Mouse (Mus musculus): ENCODE data around the gene Lrrc28. TPM values are rescaled to one million over a fixed set of nuclear protein-coding genes. Genes with fewer than 3 reads are reported as not detected.

The Lrrc28 gene
- polyA plus RNA-seq, 2 experiments: 22.1 to 26.3 TPM

DNA sequence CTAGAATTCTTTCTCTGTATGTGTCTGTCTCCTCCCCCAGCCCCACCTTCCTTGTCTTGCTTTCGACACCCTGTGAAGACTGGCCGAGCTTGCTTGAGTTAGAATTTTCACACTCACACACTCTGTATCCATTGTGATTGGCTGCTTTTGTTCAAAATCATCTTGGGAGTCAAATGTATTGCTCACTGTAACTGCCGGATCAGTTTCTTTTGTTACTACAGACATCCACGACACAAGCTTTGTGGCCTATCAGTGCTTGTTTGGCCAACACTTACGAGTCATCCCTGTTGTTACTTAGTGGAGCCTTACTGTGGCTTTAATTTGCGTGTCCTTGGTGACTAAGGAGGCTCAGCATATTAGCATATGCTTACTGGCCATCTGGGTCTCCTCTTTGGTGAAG is 56.3 kb downstream of the Lrrc28 start:
- H3K9ac ChIP-seq (ENCODE audit: low read depth, low read length, severe bottlenecking): no peak overlapping the region
- DNase-seq (ENCODE audit: low spot score) (no peak), ATAC-seq (ENCODE audit: low FRiP score, low read depth) (no peak)
- H3K4me3 ChIP-seq (replicated peaks; ENCODE audit: low read length): no peak overlapping the region
- no peaks in the 10 kb centered on the region for H3K4me1 ChIP-seq (ENCODE audit: control insufficient read depth, insufficient read depth, low read length)
- no peak overlapping the region for H3K27ac ChIP-seq (replicated peaks; ENCODE audit: low read depth, low read length)
- no peaks in the 10 kb centered on the region for H3K36me3 ChIP-seq (ENCODE audit: control insufficient read depth, insufficient read depth, low read length)
- 73% methylated on average over 6 of the region's 6 CpGs for WGBS
- no peak overlapping the region for H3K4me2 ChIP-seq (replicated peaks; ENCODE audit: low read depth, low read length, severe bottlenecking)
- H3K27me3 ChIP-seq (ENCODE audit: control insufficient read depth, insufficient read depth, low read length): no peaks in the 10 kb centered on the region
- H3K9me3 ChIP-seq (ENCODE audit: control insufficient read depth, low read length): no peaks in the 10 kb centered on the region
- no peak for TF ChIP-seq POLR2A (IDR thresholded peaks at IDR 0.05; ENCODE audit: borderline replicate concordance, extremely low read depth, insufficient read depth, insufficient read length)

DNA sequence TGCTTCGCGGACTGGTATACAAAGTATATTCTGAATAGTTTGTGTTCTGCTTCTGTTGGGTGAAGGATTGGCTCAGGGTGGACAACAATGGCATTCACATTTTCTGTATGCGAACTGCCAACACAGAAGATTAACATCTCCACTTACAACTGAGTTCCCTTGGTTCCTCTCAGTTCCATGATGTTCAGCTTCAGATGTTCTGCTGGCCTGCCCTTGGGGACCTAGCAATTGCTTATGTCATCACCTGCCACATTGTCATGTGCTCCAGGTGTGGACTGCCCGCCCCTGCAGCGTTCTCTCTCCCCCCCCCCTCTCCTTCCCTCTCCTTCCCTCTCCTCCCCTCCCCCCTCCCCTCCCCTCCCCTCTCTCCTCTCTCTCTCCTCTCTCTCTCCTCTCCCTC is 58.6 kb downstream of the Lrrc28 start:
- Histone ChIP-seq H3K4me3 (replicated peaks; ENCODE audit: low read length) (no peak overlapping the region), H3K36me3 (ENCODE audit: control insufficient read depth, insufficient read depth, low read length) (no peaks in the 10 kb centered on the region), H3K27me3 (ENCODE audit: control insufficient read depth, insufficient read depth, low read length) (no peaks in the 10 kb centered on the region), H3K4me1 (ENCODE audit: control insufficient read depth, insufficient read depth, low read length) (no peaks in the 10 kb centered on the region; the same call in 1 of the 2 replicates), H3K9ac (ENCODE audit: low read depth, low read length, severe bottlenecking) (no peak overlapping the region), H3K27ac (replicated peaks; ENCODE audit: low read depth, low read length) (no peak overlapping the region), H3K9me3 (ENCODE audit: control insufficient read depth, low read length) (no peaks in the 10 kb centered on the region), H3K4me2 (replicated peaks; ENCODE audit: low read depth, low read length, severe bottlenecking) (no peak overlapping the region)
- no peak for TF ChIP-seq POLR2A (IDR thresholded peaks at IDR 0.05; ENCODE audit: borderline replicate concordance, extremely low read depth, insufficient read depth, insufficient read length)
- 92% methylated on average over 5 of the region's 5 CpGs for WGBS
- DNase-seq (ENCODE audit: low spot score) (no peak), ATAC-seq (ENCODE audit: low FRiP score, low read depth) (no peak)

DNA sequence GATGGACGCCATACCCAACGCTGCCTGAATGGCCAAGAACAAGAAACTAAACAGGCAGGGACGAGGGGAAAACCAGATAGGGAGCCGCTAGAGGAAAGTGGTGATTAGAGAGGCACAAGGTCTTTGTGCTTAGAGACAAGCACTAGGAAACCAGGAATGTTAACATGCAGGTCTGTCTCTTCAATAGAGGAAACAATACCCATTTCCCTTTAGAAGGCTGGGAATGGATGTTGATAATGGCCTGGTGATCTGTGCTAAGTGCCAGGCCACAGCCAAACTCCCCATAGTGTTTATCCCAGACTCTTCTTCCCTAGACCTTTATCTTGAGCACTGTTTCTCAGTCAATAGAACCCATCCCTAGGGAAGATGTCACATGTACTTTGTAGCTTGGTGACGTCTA is 61.2 kb downstream of the Lrrc28 start:
- no peak for TF ChIP-seq POLR2A (IDR thresholded peaks at IDR 0.05; ENCODE audit: borderline replicate concordance, extremely low read depth, insufficient read depth, insufficient read length)
- no peak overlapping the region for H3K4me3 ChIP-seq (replicated peaks; ENCODE audit: low read length)
- no peaks in the 10 kb centered on the region for H3K36me3 ChIP-seq (ENCODE audit: control insufficient read depth, insufficient read depth, low read length)
- H3K9me3 ChIP-seq (ENCODE audit: control insufficient read depth, low read length): no peaks in the 10 kb centered on the region
- no peak overlapping the region for H3K4me2 ChIP-seq (replicated peaks; ENCODE audit: low read depth, low read length, severe bottlenecking)
- H3K4me1 ChIP-seq (ENCODE audit: control insufficient read depth, insufficient read depth, low read length): no peaks in the 10 kb centered on the region; the same call in 1 of the 2 replicates
- DNase-seq (ENCODE audit: low spot score) (no peak), ATAC-seq (ENCODE audit: low FRiP score, low read depth) (no peak)
- WGBS: 83% methylated on average over 5 of the region's 5 CpGs
- no peaks in the 10 kb centered on the region for H3K27me3 ChIP-seq (ENCODE audit: control insufficient read depth, insufficient read depth, low read length)
- no peak overlapping the region for H3K27ac ChIP-seq (replicated peaks; ENCODE audit: low read depth, low read length)
- H3K9ac ChIP-seq (ENCODE audit: low read depth, low read length, severe bottlenecking): no peak overlapping the region

DNA sequence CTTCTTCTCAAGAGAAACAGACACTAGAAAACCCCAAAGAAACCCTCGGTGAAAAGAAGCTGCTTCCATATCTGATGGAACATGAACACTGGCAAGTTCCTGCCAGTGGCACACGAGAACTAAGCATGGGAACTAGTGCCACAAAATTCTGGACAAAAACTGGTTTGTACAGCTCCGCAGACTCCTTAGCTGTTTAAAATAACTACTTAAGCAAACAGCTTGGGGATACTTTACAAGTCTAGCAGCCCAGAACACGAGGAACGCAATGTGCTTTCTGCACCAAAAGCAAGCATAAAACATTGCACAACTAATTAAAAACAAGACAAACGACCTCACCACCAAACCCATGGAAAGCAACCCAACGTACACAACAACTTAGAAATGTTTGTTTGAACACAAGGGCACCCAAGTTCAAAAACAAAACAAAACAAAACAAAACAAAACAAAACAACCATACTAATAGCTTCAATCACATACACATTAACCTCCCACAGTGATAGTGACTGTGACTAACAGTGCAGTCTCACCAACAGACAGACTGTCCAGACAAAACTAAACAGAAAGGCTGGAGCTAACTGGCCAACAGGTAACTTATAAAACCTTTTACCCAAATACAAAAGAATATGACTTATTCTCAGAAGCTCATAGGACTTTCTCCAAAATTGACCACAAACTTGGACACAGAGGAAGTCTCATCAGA is 66.1 kb downstream of the Lrrc28 start:
- H3K4me3 ChIP-seq (replicated peaks; ENCODE audit: low read length): no peak overlapping the region
- DNase-seq (ENCODE audit: low spot score): no peak
- no peaks in the 10 kb centered on the region for H3K36me3 ChIP-seq (ENCODE audit: control insufficient read depth, insufficient read depth, low read length)
- no peaks in the 10 kb centered on the region; the same call in 1 of the 2 replicates for H3K4me1 ChIP-seq (ENCODE audit: control insufficient read depth, insufficient read depth, low read length)
- no peaks in the 10 kb centered on the region for H3K27me3 ChIP-seq (ENCODE audit: control insufficient read depth, insufficient read depth, low read length)
- 39% methylated on average over 7 of the region's 7 CpGs for WGBS
- no peak overlapping the region for H3K4me2 ChIP-seq (replicated peaks; ENCODE audit: low read depth, low read length, severe bottlenecking)
- H3K9me3 ChIP-seq (ENCODE audit: control insufficient read depth, low read length): no peaks in the 10 kb centered on the region
- no peak overlapping the region for H3K9ac ChIP-seq (ENCODE audit: low read depth, low read length, severe bottlenecking)
- no peak for ATAC-seq (ENCODE audit: low FRiP score, low read depth)
- H3K27ac ChIP-seq (replicated peaks; ENCODE audit: low read depth, low read length): no peak overlapping the region
- no peak for TF ChIP-seq POLR2A (IDR thresholded peaks at IDR 0.05; ENCODE audit: borderline replicate concordance, extremely low read depth, insufficient read depth, insufficient read length)

DNA sequence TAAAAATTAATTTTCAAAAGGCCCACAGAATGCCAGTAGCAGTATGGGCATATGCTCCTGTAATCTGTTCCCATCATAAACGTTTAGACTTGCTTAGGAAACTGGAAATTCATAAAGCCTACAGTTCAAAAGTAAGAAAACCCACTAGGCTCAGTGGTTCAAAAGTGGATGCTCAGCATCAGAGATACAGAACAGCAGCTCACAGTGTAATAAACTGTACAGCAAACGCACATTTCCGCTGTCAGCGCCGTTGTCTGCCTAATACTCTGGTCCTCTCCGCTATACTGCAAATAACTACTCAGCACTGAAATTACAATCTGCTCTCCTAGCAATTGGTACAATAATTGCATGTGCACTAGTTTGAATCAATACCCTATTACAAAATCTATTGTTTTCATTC is 67.0 kb downstream of the Lrrc28 start:
- no peak for DNase-seq (ENCODE audit: low spot score)
- WGBS: 81% methylated on average over 6 of the region's 6 CpGs
- Histone ChIP-seq H3K4me3 (replicated peaks; ENCODE audit: low read length) (no peak overlapping the region), H3K9me3 (ENCODE audit: control insufficient read depth, low read length) (no peaks in the 10 kb centered on the region), H3K4me2 (replicated peaks; ENCODE audit: low read depth, low read length, severe bottlenecking) (no peak overlapping the region), H3K9ac (ENCODE audit: low read depth, low read length, severe bottlenecking) (no peak overlapping the region), H3K27me3 (ENCODE audit: control insufficient read depth, insufficient read depth, low read length) (no peaks in the 10 kb centered on the region), H3K4me1 (ENCODE audit: control insufficient read depth, insufficient read depth, low read length) (no peaks in the 10 kb centered on the region), H3K27ac (replicated peaks; ENCODE audit: low read depth, low read length) (no peak overlapping the region), H3K36me3 (ENCODE audit: control insufficient read depth, insufficient read depth, low read length) (no peaks in the 10 kb centered on the region)
- no peak for TF ChIP-seq POLR2A (IDR thresholded peaks at IDR 0.05; ENCODE audit: borderline replicate concordance, extremely low read depth, insufficient read depth, insufficient read length)
- ATAC-seq (ENCODE audit: low FRiP score, low read depth): no peak

Data from limb, embryonic 14.5 days (tissue).